Mouse (Mus musculus) heart, adult 2 months (tissue): Measurements from ENCODE around the gene Nsun7.

Experiments
- CTCF ChIP-seq: fragments of 200-600 bp; IDR thresholded peaks from 2 replicates; pipeline ENCODE4 v1.8.1; 2022; ENCODE audit warnings: antibody characterized with exemption, mild to moderate bottlenecking, moderate library complexity
- POLR2A ChIP-seq: fragments of 200-500 bp; IDR thresholded peaks from 2 replicates; pipeline ENCODE4 v1.6.1; 2011; ENCODE audit warnings: mild to moderate bottlenecking, low read depth, low read length, control low read depth; ENCODE audit not compliant: insufficient read depth

GRCm38 (mm10) chr5:66215569-66216277, 44.0 kb upstream of the Nsun7 start:
- TF ChIP-seq CTCF: no peak
- no peak for TF ChIP-seq POLR2A
